Mouse (Mus musculus): ENCODE data around the gene Plch2. TPM values are rescaled to one million over a fixed set of nuclear protein-coding genes. Genes with fewer than 3 reads are reported as not detected.

Gene Plch2
- polyA plus RNA-seq, 1 experiment = 23.9 TPM

DNA sequence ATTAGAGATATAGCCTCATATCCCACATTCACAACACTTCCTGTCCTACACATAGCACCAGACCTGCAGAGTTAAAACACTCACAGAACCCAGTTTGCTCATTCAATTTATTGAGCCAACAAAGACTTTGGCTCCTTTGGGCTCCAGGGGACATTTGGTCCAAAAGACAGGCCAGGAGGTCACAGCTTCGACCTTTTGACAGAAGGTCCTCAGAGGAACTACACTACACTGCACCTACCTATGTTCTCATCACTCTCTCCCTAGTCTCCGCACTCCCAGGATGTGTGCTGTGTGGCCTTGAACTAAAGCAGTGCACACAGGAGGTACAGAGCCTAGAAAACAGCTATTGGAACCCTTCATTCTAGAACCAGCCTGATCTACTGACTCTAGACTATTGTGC lies 19.2 kb upstream of the Plch2 start:
- no peaks in the 10 kb centered on the region for H3K4me1 ChIP-seq (ENCODE audit: control insufficient read depth, insufficient read depth, low read length)
- DNase-seq = no peak
- 97% methylated on average over 2 of the region's 2 CpGs for WGBS
- no peak overlapping the region for H3K4me3 ChIP-seq (replicated peaks; ENCODE audit: extremely low read depth, low read depth, low read length)
- TF ChIP-seq CTCF (IDR thresholded peaks at IDR 0.05; ENCODE audit: insufficient read depth, low read length) (no peak), POLR2A (IDR thresholded peaks at IDR 0.05; ENCODE audit: borderline replicate concordance, extremely low read depth, low read depth, low read length) (no peak)

DNA sequence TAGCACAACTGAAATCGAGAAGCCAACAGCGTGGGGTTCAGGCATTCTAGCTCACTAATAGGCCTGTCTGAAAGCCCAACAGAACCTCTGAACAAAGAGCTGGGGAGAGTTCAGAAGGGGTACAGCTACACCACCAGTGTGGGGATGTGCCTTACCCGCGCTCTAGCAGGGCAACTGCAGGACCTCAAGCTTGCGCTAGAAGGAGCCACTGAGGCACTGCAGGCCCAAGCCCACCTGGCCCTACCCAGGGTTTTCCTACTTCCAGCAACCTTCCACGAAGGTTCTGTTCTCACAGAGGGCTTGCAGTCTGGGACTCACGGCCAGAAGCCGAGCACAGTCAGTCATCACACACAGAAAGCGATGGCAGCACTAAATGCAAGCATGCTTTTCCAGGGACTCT lies 18.6 kb upstream of the Plch2 start:
- no peak for TF ChIP-seq POLR2A (IDR thresholded peaks at IDR 0.05; ENCODE audit: borderline replicate concordance, extremely low read depth, low read depth, low read length)
- 90% methylated on average over 9 of the region's 9 CpGs for WGBS

DNA sequence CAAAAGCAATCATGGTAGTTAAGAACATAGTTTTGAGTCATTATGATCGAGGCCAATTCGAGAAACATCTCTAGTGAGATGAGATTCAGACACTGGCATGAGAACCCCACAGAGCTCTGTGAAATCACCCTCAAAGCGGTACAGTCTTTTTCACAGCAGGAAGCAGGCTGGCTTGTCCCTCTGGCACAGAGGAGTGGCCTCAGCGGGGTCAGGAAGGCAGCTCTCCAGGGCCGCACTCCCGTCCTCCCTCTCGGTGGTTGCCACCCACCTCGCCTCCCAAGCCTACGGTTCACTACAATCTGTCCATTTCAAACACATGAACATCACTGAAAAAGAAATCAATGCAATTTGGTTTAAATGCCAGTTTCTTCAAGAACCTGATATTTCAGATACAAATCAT lies 17.8 kb upstream of the Plch2 start:
- 67% methylated on average over 9 of the region's 9 CpGs for WGBS
- no peak for DNase-seq
- Histone ChIP-seq H3K4me3 (replicated peaks; ENCODE audit: extremely low read depth, low read depth, low read length) (no peak overlapping the region), H3K4me1 (ENCODE audit: control insufficient read depth, insufficient read depth, low read length) (no peaks in the 10 kb centered on the region)
- TF ChIP-seq POLR2A (IDR thresholded peaks at IDR 0.05; ENCODE audit: borderline replicate concordance, extremely low read depth, low read depth, low read length) (no peak), CTCF (IDR thresholded peaks at IDR 0.05; ENCODE audit: insufficient read depth, low read length) (no peak)

More for the DNA sequence above, 18.6 kb upstream of the Plch2 start:
- no peak for DNase-seq
- no peaks in the 10 kb centered on the region for H3K4me1 ChIP-seq (ENCODE audit: control insufficient read depth, insufficient read depth, low read length)
- no peak overlapping the region for H3K4me3 ChIP-seq (replicated peaks; ENCODE audit: extremely low read depth, low read depth, low read length)

DNA sequence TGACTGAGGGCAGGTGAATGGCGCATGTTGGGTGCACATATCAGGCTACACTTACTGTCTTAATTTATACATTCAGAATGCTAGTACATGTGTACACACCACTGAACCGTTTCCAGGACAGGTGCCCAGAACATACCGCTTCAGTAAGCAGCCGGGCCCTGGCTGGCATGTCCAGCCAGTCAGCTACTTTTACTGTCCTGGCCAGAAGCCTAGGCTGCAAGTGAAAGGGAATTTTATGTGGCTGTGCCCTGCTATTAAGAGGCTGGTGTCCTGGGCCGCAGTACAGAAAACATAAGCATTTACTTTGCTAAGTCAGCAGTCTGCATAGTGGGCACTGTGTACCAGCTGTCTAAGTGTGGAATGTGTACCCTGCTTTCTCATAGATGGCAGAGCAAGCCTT lies 14.3 kb upstream of the Plch2 start:
- 72% methylated on average over 5 of the region's 5 CpGs for WGBS
- Histone ChIP-seq H3K4me1 (ENCODE audit: control insufficient read depth, insufficient read depth, low read length) (peaks cover 8% of the 10 kb centered on the region; the same call in 1 of the 2 replicates), H3K4me3 (replicated peaks; ENCODE audit: extremely low read depth, low read depth, low read length) (no peak overlapping the region)
- no peak for TF ChIP-seq POLR2A (IDR thresholded peaks at IDR 0.05; ENCODE audit: borderline replicate concordance, extremely low read depth, low read depth, low read length)
- TF ChIP-seq CTCF (IDR thresholded peaks at IDR 0.05; ENCODE audit: insufficient read depth, low read length) = no peak
- no peak for DNase-seq

DNA sequence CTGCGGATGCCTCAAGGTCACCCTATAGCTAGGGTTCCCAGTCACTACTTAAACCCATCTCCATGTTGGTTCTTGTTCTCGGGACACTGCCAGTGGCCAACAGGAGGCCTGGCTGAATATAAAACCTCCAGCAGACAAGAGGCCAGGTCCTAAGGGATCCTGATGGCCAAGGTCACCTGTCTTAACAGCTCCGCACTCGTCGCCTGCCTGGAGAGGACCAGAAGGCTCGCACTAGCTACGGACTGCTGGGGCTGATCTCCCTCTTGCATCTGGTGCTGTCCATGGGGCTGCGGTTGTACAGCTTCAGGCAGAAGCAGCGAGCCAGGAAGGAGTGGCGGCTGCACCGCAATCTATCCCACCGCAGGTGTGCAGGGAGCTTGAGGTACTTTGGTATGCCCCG lies 13.6 kb upstream of the Plch2 start:
- peaks cover 8% of the 10 kb centered on the region; the same call in 1 of the 2 replicates for H3K4me1 ChIP-seq (ENCODE audit: control insufficient read depth, insufficient read depth, low read length)
- TF ChIP-seq POLR2A (IDR thresholded peaks at IDR 0.05; ENCODE audit: borderline replicate concordance, extremely low read depth, low read depth, low read length) (no peak), CTCF (IDR thresholded peaks at IDR 0.05; ENCODE audit: insufficient read depth, low read length) (no peak)
- no peak for DNase-seq
- no peak overlapping the region for H3K4me3 ChIP-seq (replicated peaks; ENCODE audit: extremely low read depth, low read depth, low read length)
- 91% methylated on average over 13 of the region's 13 CpGs for WGBS

DNA sequence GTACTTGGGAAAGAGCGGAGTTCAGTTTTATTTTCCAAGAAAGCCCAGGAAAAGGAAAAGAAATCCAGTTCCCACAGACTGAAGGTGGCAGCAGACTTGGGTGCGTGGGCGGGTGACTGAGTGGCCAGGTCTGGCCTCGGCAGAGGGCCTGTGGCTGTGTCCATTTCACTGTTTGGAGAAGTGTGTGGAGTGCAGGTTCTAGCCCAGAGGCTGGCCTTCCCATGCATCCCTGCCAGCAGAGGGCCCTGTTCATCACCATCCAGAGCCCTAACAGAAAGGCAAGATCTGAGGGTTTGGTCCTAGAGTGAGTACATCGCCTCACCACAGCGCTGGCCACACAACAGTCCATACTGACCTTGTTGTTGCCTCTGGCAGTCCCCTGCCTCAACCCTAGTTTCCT lies 12.6 kb upstream of the Plch2 start:
- WGBS = 72% methylated on average over 6 of the region's 6 CpGs
- TF ChIP-seq CTCF (IDR thresholded peaks at IDR 0.05; ENCODE audit: insufficient read depth, low read length) = peak; percentile 22; the same call in 1 of the 2 replicates
- no peak for TF ChIP-seq POLR2A (IDR thresholded peaks at IDR 0.05; ENCODE audit: borderline replicate concordance, extremely low read depth, low read depth, low read length)
- DNase-seq = no peak
- Histone ChIP-seq H3K4me3 (replicated peaks; ENCODE audit: extremely low read depth, low read depth, low read length) (no peak overlapping the region), H3K4me1 (ENCODE audit: control insufficient read depth, insufficient read depth, low read length) (peaks cover 8% of the 10 kb centered on the region; the same call in 1 of the 2 replicates)

DNA sequence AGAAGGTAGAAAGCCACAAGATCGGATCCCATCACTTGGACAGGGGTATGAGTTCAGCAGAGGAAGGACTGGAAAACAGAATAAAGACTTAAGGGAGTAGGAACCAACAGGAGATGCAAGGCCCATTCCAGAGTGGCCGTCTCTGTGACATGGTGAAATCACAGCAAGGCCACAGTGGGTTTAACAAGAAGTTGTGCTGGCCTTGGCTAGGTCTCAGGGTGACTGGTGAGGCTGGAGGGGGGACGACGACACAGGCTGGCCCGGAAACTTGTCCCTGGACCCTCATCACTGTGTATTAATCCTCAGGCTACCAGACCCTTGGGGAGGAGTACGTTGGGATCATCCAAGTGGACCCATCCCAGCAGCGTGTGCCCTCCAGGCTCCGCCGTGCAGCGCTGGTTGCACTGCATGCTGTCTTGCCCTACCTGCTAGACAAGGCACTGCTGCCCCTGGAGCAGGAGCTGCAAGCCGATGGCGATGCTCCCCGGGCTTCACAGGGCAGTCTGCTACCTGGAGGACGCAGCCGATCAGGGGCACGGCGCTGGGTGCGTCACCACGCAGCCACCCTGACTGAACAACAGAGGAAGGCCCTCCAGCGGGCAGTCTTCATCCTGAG lies 11.9 kb upstream of the Plch2 start:
- WGBS = 90% methylated on average over 20 of the region's 20 CpGs
- Histone ChIP-seq H3K4me1 (ENCODE audit: control insufficient read depth, insufficient read depth, low read length) (peaks cover 8% of the 10 kb centered on the region; the same call in 1 of the 2 replicates), H3K4me3 (replicated peaks; ENCODE audit: extremely low read depth, low read depth, low read length) (no peak overlapping the region)
- DNase-seq = no peak
- TF ChIP-seq CTCF (IDR thresholded peaks at IDR 0.05; ENCODE audit: insufficient read depth, low read length) = no peak

DNA sequence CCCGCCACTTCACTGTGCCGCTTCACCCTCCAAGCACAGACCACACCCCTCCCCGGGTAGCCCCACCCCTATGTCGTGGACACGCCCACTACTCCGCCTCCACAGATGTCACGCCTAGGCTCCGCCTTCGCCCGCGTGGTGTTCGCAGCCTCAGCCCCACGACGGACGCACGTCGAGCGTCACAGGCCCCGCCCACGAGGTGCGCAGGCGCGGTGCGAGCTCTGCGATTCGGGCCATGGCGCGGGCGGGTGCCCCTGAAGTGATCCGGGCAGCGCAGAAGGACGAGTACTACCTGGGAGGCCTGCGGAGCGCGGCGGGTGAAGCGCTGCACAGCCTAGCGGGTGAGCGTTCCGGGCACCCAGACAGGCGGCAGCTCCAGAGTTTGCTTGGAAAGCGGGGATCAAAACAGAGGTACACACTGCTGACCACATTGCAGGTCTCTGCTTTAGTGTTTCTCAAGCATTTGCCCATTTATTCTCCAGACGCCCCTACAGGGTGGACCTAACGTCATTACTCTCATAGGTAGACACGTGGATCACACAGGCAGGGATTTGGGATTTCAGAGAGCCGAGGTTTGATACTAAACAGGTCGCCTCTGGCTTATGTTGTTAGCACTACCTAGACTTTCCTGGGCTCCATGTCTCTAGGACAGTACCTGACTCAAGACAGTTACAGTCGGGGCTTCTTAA lies 10.4 kb upstream of the Plch2 start, which contains the start of gene Pex10:
TSS of gene Pex10 (plus strand) at position 183 of the 689 bp plus-strand sequence.
- Histone ChIP-seq H3K4me3 (replicated peaks; ENCODE audit: extremely low read depth, low read depth, low read length) (peak within 1 kb of the TSS; percentile 72), H3K4me1 (ENCODE audit: control insufficient read depth, insufficient read depth, low read length) (peaks cover 8% of the 10 kb centered on the region; the same call in 1 of the 2 replicates)
- TF ChIP-seq CTCF (IDR thresholded peaks at IDR 0.05; ENCODE audit: insufficient read depth, low read length) (no peak), POLR2A (IDR thresholded peaks at IDR 0.05; ENCODE audit: borderline replicate concordance, extremely low read depth, low read depth, low read length) (peak; percentile 78; the same call in 1 of the 2 replicates)
- under 1% methylated on average over 48 of the region's 48 CpGs for WGBS
- peak; percentile 97 for DNase-seq

DNA sequence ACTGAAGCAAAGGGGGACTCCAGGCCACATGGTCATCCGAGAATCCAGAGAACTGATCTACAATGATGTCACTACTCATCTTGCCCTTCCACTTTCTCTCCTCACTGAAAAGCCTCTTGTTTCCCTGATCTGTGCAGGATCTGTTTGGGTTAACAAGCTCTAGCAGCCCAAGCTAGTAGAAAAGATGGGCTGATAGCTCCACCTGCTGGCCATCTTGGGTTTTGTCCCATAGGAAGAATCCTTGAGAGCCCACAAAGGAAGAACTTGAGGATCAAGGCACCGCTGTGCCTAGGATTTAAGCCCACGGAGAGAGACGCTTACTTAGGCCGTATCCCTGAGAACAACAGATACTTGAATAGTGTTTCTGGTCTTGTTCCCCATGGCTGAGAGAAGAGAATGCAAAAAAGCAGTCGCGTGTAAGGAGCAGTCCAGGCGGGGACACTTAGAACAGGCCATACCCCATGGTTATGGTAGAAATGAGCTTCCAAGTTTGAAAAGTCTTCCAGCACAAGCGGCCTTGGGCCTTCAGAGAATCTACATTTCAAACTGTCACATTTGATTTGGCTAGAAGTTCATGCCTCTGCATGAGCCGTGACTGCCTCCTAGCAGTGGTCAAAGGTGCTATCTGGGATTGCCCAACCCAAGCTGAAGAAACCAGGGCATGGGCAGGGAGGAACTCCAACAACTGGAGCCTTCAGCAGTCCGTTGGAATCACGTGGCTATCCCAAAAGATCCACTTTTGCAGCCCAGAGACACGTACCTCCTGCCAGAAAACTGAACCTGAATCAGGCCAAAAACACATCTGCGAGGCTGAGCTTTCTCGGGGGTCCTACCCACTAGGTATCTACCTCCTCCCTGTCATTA lies 9.6 kb upstream of the Plch2 start:
- 2% methylated on average over 15 of the region's 15 CpGs for WGBS
- peak; percentile 83 for DNase-seq

More for the DNA sequence above, 9.6 kb upstream of the Plch2 start:
- H3K4me3 ChIP-seq (replicated peaks; ENCODE audit: extremely low read depth, low read depth, low read length) = peak overlapping the region; percentile 47
- TF ChIP-seq POLR2A (IDR thresholded peaks at IDR 0.05; ENCODE audit: borderline replicate concordance, extremely low read depth, low read depth, low read length) = no peak
- peak; percentile 41; the same call in 1 of the 2 replicates for TF ChIP-seq CTCF (IDR thresholded peaks at IDR 0.05; ENCODE audit: insufficient read depth, low read length)
- peaks cover 8% of the 10 kb centered on the region; the same call in 1 of the 2 replicates for H3K4me1 ChIP-seq (ENCODE audit: control insufficient read depth, insufficient read depth, low read length)

Measured in lung, adult 2 months (tissue).